Mouse (Mus musculus) heart, embryonic 12.5 days (tissue): ENCODE results near the gene Clcnka. TPM values are rescaled to one million over a fixed set of nuclear protein-coding genes. Genes with fewer than 3 reads are reported as not detected.

ENCODE experiments used
- ATAC-seq: fragments of 200-750 bp; cut with Nextera tagmentation; 2 replicates; pipeline ENCODE4 v1.8.0; 2017; ENCODE audit warnings: moderate TSS enrichment, moderate library complexity; ENCODE audit not compliant: insufficient number of reproducible peaks, low FRiP score
- H3K27ac ChIP-seq: fragments of 300-500 bp; sonication (generic); 2 replicates; pipeline ENCODE4 v1.5.1; 2016; ENCODE audit warnings: mild to moderate bottlenecking, moderate library complexity; ENCODE audit not compliant: poor library complexity, severe bottlenecking
- H3K27me3 ChIP-seq: fragments of 300-500 bp; sonication (generic); replicated peaks from 2 replicates; pipeline ENCODE4 v1.6.1; 2016; ENCODE audit warnings: mild to moderate bottlenecking, moderate library complexity
- H3K36me3 ChIP-seq: fragments of 300-500 bp; sonication (generic); 2 replicates; pipeline ENCODE4 v1.6.1; 2016; ENCODE audit warnings: mild to moderate bottlenecking, moderate library complexity
- H3K4me1 ChIP-seq: fragments of 300-500 bp; sonication (generic); replicated peaks from 2 replicates; pipeline ENCODE4 v1.6.1; 2016; ENCODE audit warnings: mild to moderate bottlenecking
- H3K4me2 ChIP-seq: fragments of 300-500 bp; sonication (generic); 2 replicates; pipeline ENCODE4 v1.6.1; 2016; ENCODE audit warnings: mild to moderate bottlenecking, moderate library complexity
- H3K4me3 ChIP-seq: fragments of 300-500 bp; sonication (generic); 2 replicates; pipeline ENCODE4 v1.5.1; 2016; ENCODE audit warnings: mild to moderate bottlenecking
- H3K9ac ChIP-seq: fragments of 300-500 bp; sonication (generic); 2 replicates; pipeline ENCODE4 v1.6.1; 2016; ENCODE audit warnings: mild to moderate bottlenecking, moderate library complexity
- H3K9me3 ChIP-seq: fragments of 300-500 bp; sonication (generic); replicated peaks from 2 replicates; pipeline ENCODE4 v1.6.1; 2016; ENCODE audit warnings: mild to moderate bottlenecking, moderate library complexity
- WGBS: fragments of 180-500 bp; shearing (Covaris S2); methylation state at CpG from one replicate; pipeline ENCODE4 v1.1.7; 2016; 5-methylcytosine and 5-hydroxymethylcytosine counted together
- polyA plus RNA-seq: library from polyadenylated mRNA; unstranded; fragments of >200 nt; fragmentation: Nextera tagmentation; extraction: Ambion mirVana; gene quantifications from 2 replicates; pipeline ENCODE4 v1.2.1, GENCODE M21; 2016

Clcnka gene
- polyA plus RNA-seq, 1 experiment from 2014 or later: 0.06 TPM

DNA sequence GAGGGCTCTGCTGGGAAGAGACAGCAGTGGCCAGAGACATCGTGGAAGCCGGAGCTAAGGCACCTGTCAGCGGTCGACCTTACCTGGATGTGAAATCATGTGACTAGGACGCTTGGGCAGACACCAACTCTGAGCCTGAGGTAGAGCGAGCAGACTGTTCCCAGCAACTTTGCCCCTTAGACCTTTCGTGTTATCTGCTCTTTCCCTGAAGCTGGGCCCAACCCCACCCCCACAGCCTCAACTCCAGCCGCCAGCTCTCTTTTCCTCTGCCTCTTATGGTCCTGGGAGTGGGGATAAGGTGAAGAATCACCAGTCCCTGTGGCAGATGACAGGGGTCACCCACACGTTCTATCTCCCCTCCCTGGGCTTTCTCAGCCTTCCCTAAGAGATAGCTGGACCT is 22.4 kb upstream of the Clcnka start:
- no peaks in the 10 kb centered on the region for H3K9me3 ChIP-seq
- H3K4me3 ChIP-seq: peak overlapping the region; percentile 57
- H3K9ac ChIP-seq: peak overlapping the region; percentile 70
- H3K4me2 ChIP-seq: peak overlapping the region; percentile 89
- WGBS: 14% methylated on average over 9 of the region's 9 CpGs
- peaks cover 42% of the 10 kb centered on the region for H3K4me1 ChIP-seq
- H3K27me3 ChIP-seq: no peaks in the 10 kb centered on the region
- peaks cover 2% of the 10 kb centered on the region; the same call in 1 of the 2 replicates for H3K36me3 ChIP-seq
- peak overlapping the region; percentile 99 for H3K27ac ChIP-seq
- no peak for ATAC-seq

DNA sequence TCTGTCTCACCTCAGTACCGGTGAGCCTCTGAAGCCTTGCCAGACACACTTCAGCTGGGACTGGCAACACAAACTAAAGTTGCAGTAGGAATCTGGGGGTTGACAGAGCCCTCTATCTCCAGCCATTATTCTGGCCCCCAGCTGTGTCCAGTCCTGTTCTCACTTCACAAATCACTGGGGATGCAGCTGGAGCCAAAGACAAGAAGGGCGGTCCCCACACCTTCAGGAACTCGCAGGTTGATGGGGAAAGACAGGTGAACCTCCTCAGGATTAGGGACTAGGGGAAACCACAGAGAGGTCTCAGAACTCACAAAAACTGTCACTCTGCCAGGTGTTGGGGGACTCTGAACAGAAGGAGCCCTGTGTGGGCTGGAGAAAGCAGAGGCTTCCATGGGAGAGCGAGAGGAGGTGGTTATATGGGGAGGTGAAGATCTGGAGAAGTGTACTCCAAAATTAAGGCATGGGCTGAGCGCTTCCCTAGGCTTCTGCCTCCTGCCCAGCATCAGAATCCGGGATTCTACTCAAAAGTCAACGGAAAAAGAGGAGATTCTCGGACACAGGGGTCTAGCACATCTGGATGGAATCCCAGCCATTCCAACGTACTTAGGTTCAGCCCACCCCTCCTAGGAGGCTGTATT is 21.8 kb upstream of the Clcnka start, which contains the start of gene Hspb7:
Hspb7 (plus strand) TSS at position 588 of the 638 bp plus-strand sequence.
- Histone ChIP-seq H3K9me3 (no peaks in the 10 kb centered on the region), H3K9ac (peak within 1 kb of the TSS; percentile 87), H3K27ac (peak within 1 kb of the TSS; percentile 99), H3K4me3 (peak within 1 kb of the TSS; percentile 57), H3K4me2 (peak within 1 kb of the TSS; percentile 89), H3K36me3 (peaks cover 2% of the 10 kb centered on the region; the same call in 1 of the 2 replicates), H3K27me3 (no peaks in the 10 kb centered on the region), H3K4me1 (peaks cover 42% of the 10 kb centered on the region)
- no peak for ATAC-seq
- 35% methylated on average over 9 of the region's 9 CpGs for WGBS

DNA sequence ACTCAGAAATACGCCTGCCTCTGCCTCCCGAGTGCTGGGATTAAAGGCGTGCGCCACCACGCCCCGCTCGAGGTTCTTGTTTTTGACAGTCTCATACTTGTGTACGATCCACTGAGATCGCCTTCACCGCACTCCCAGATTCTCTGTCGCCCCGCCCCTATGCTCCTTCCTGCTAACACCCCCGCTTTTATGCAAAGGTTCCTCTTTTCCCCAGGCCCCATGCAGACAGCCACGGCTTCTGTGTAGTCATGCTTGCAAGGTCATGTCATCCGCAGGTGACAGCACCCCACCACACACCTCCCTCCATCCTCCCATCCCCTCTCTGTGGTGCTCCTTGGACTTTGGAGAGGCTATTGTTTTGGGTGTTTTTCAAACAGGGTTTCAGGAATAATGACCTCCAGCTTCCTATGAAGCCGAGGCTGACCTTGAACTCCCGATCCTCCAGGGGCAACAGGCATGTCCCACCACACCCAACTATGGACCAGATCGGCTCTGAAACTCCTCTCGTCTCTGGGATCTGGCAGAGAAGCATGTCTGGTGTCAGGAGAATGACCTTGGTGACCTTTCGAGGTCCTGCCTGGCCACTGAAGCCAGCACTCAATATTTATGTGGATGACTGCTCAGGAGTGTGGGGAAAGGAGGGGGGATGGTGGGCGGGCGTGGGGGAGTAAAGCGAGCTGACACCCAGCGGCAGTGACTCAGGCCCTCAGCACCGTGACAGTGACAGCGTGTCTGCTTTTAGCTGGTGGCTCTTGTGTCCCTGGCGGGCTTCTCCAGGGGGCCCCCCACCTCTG is 21.1 kb upstream of the Clcnka start:
- peak overlapping the region; percentile 89 for H3K4me2 ChIP-seq
- peaks cover 2% of the 10 kb centered on the region; the same call in 1 of the 2 replicates for H3K36me3 ChIP-seq
- no peak overlapping the region for H3K4me3 ChIP-seq
- H3K27me3 ChIP-seq: no peaks in the 10 kb centered on the region
- H3K9me3 ChIP-seq: no peaks in the 10 kb centered on the region
- H3K27ac ChIP-seq: peak overlapping the region; percentile 99
- peak; percentile 8; the same call in 1 of the 2 replicates for ATAC-seq
- 50% methylated on average over 27 of the region's 27 CpGs for WGBS
- peak overlapping the region; percentile 70 for H3K9ac ChIP-seq
- peaks cover 36% of the 10 kb centered on the region for H3K4me1 ChIP-seq

DNA sequence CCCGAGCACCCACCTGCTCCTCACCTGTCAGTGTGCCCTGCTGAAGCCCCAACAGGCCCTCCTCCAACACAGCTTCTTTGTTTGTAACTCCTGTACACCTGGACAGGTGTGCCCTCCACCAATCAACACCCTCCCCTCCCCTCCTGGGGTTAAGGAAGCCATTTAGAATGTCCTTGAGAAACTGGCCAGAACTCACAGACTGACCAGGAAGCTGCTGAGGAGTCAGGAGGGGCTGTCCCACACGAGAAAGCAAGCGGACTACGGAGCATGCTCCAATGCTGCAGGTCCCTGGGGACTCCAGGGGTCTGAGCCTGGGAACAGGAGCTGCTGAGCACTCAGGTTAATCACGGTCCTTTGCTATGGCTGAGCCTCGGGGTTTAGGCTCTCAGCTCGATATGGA is 17.4 kb upstream of the Clcnka start, which contains the start of gene Clcnkb:
Clcnkb (minus strand) TSS at position 91 of the 400 bp plus-strand sequence.
- Histone ChIP-seq H3K27me3 (peaks cover 9% of the 10 kb centered on the region; the same call in 1 of the 2 replicates), H3K4me1 (peaks cover 22% of the 10 kb centered on the region), H3K4me3 (no peak within 1 kb of the TSS), H3K36me3 (no peaks in the 10 kb centered on the region), H3K9me3 (no peaks in the 10 kb centered on the region; the same call in 1 of the 2 replicates), H3K4me2 (no peak within 1 kb of the TSS), H3K9ac (no peak within 1 kb of the TSS), H3K27ac (no peak within 1 kb of the TSS)
- WGBS: 58% methylated on average over 7 of the region's 7 CpGs
- ATAC-seq: no peak

DNA sequence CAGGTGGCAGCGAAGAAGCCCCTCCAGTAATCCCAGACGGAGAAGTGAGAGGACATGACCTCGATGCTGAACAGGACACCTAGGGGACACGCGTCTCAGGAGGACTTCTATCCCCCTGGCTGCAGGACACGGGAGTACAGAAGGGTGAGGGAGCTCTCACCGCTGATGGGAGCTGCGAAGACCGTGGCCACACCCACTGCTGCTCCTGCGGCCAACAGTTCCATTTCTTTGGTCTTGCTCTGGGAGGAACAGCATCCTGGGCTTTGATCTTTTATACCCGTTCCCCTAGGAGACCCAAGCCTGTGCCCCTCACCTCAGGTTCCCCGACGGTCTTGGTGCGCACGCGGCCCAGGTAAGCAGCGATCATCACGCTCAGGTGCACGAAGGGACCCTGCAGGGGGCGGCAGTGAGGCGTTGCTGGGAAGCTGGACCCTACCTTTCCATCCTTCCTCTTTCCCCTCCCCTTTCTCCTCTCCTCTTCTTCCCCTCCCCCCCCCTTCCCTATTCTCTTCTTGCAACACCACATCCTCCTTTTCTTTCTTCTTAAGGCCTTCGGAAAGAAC is 13.0 kb upstream of the Clcnka start:
- Histone ChIP-seq H3K4me1 (peaks cover 20% of the 10 kb centered on the region), H3K4me2 (peak overlapping the region; percentile 39; the same call in 1 of the 2 replicates)

DNA sequence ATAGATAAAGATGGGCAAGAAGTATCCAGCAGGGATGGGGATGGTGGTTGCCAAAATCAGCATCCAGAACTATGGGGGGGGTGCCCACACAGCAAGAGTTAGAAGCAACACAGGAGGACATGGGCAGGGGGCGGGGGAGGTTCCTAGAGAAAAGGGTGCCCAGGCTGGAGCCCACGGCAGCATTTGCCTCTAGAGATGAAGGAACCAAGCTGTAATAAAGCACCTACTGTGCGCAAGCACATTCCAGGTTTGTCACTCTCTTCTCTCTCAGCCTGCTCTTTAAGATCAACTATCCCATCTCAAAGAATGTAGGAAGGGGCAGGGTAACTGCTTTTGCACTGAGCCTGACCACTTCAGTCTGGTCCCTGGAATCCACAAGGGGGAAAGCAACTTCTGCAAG is 10.1 kb upstream of the Clcnka start:
- Histone ChIP-seq H3K4me1 (peaks cover 25% of the 10 kb centered on the region), H3K9ac (no peak overlapping the region), H3K36me3 (no peaks in the 10 kb centered on the region), H3K4me2 (no peak overlapping the region), H3K27me3 (peaks cover 18% of the 10 kb centered on the region; the same call in 1 of the 2 replicates), H3K9me3 (no peaks in the 10 kb centered on the region; the same call in 1 of the 2 replicates), H3K4me3 (no peak overlapping the region), H3K27ac (no peak overlapping the region)
- no peak for ATAC-seq
- 91% methylated on average over 3 of the region's 3 CpGs for WGBS

More for the DNA sequence above, 13.0 kb upstream of the Clcnka start:
- H3K27me3 ChIP-seq: peaks cover 18% of the 10 kb centered on the region; the same call in 1 of the 2 replicates
- H3K27ac ChIP-seq: no peak overlapping the region
- H3K36me3 ChIP-seq: no peaks in the 10 kb centered on the region
- no peaks in the 10 kb centered on the region; the same call in 1 of the 2 replicates for H3K9me3 ChIP-seq
- no peak overlapping the region for H3K4me3 ChIP-seq
- 18% methylated on average over 22 of the region's 22 CpGs for WGBS
- ATAC-seq: no peak
- H3K9ac ChIP-seq: no peak overlapping the region

DNA sequence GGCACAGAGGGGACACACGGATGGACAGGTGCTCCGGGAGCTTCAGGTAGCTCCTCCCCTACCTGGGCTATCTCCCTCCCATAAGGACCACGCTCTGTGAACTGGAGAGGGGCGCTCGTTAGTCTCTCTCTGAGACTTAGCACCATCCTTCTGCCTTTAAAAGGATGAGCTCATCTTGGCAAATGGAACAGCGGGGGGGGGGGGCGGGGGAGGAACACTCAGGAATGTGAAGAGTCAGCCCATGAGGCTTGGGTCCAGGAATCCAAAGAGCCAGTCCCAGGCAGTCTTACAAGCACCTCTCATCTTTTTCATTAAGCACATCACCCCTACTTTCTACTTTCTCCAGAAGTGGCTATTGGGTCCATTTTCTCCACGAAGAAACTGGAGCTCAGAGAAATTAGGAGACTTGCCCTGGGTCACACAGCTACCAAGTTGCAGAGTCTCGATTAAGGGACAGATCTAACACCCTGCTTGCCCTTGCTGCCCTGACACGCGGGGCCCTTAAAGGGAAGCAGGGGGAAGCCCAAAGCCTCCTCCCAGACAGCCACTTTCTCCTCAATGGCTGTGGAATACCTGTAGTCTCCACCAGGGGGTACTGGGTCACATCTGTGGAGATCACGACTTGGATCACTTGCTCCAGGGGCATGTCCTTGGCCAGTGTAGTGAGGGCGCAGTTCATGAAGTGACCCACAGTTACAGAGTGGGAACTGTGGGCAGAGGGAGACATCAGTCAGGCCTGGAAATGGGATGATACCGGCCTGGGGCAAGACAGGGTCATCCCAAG is 8.2 kb upstream of the Clcnka start:
- peak overlapping the region; percentile 48; the same call in 1 of the 2 replicates for H3K9ac ChIP-seq
- peak; percentile 49; the same call in 1 of the 2 replicates for ATAC-seq
- peaks cover 14% of the 10 kb centered on the region; the same call in 1 of the 2 replicates for H3K27me3 ChIP-seq
- WGBS: 25% methylated on average over 14 of the region's 14 CpGs
- H3K4me1 ChIP-seq: peaks cover 25% of the 10 kb centered on the region
- H3K9me3 ChIP-seq: no peaks in the 10 kb centered on the region
- H3K4me2 ChIP-seq: peak overlapping the region; percentile 30; the same call in 1 of the 2 replicates
- peak overlapping the region; percentile 19; the same call in 1 of the 2 replicates for H3K27ac ChIP-seq
- no peaks in the 10 kb centered on the region for H3K36me3 ChIP-seq
- H3K4me3 ChIP-seq: no peak overlapping the region

DNA sequence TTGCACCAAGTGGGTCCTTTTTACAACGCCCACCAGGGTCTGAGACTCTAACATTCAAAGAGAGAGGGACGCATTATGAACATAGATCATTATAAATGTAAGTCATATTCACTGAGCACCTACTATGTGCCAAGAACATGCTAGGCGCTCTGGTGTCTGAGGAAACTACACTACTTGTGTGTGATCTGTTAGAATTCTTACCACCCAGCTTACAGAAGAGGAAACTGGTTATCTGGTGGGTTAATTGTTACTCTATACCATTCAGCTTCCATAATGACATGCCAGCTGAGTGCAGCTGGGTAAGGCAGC is 6.7 kb upstream of the Clcnka start:
- H3K4me2 ChIP-seq: no peak overlapping the region
- 0 out of 2 replicates have a peak, but pooled peaks cover 7% of the 10 kb centered on the region for H3K27me3 ChIP-seq
- no peaks in the 10 kb centered on the region for H3K36me3 ChIP-seq
- no peaks in the 10 kb centered on the region for H3K9me3 ChIP-seq
- H3K4me1 ChIP-seq: peaks cover 21% of the 10 kb centered on the region
- no peak overlapping the region for H3K4me3 ChIP-seq
- WGBS: 85% methylated on average over 3 of the region's 3 CpGs
- ATAC-seq: no peak
- no peak overlapping the region for H3K27ac ChIP-seq
- H3K9ac ChIP-seq: no peak overlapping the region

DNA sequence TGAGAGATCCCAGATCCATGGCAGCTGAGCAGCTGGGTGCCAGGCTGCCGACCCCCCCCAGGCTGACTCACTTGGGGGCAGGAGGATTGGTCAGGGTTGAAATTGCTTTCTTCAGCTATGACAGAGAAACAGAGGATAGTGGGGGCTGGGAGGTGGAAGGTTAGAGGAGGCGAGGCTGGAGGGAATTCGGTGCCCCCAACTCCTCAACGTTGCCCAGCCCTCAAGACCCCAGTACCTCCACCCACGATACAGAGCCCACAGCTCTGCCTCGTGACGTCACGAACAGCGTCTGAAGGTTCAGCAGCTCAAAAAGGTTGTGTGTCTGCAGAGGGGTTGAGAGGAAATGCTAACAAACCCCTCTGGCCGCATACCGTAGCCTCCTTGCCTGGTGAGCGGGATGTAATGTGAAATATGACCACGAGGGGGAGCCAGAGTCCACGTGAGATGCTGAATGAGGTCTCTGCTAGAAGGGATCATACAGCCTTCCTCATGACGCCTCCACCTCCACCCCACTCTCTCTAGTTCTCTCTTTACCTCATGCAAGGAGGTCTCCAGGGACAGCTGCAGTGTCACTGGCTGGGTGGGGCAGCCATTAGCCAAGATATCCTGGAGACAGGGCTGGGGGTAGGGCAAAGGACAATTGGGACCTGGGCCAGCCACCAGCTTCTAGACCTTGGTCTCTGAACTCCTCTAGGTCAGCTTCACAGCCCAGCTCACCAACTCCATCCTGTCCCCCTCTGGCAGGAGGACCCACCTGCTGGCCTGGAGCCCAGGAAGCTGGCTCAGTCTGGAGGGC is 6.2 kb upstream of the Clcnka start:
- WGBS: 10% methylated on average over 15 of the region's 15 CpGs
- H3K9ac ChIP-seq: peak overlapping the region; percentile 57
- H3K4me3 ChIP-seq: no peak overlapping the region
- H3K36me3 ChIP-seq: no peaks in the 10 kb centered on the region
- H3K27ac ChIP-seq: no peak overlapping the region
- no peaks in the 10 kb centered on the region for H3K9me3 ChIP-seq
- peaks cover 21% of the 10 kb centered on the region for H3K4me1 ChIP-seq
- H3K27me3 ChIP-seq: 0 out of 2 replicates have a peak, but pooled peaks cover 6% of the 10 kb centered on the region
- peak overlapping the region; percentile 53 for H3K4me2 ChIP-seq
- peak; percentile 26; the same call in 1 of the 2 replicates for ATAC-seq

DNA sequence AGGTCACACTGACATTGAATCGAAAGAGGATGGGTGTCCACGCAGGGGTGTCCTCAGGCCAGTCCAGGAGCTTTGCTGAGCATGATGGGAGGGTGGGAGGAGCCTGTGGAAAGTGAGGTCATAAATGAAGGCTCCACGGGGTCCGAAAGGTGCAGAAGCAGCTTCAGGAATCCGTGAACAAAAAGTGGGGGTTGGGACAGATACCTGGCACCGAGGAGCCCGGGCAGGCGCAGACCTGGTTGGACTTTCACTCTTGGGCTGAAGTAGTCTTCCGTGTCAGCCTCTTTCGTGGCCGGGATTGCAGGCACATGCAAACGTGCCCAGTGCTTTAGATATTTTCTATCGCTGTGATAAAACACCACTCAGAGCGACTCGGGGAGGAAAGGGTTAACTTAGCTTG is 1.6 kb upstream of the Clcnka start:
- WGBS: 78% methylated on average over 15 of the region's 15 CpGs

More for the DNA sequence above, 1.6 kb upstream of the Clcnka start:
- no peak overlapping the region for H3K4me3 ChIP-seq
- H3K9me3 ChIP-seq: no peaks in the 10 kb centered on the region
- H3K9ac ChIP-seq: no peak overlapping the region
- ATAC-seq: no peak
- H3K27me3 ChIP-seq: peaks cover 32% of the 10 kb centered on the region
- no peak overlapping the region for H3K4me2 ChIP-seq
- peaks cover 2% of the 10 kb centered on the region for H3K4me1 ChIP-seq
- H3K27ac ChIP-seq: no peak overlapping the region
- H3K36me3 ChIP-seq: no peaks in the 10 kb centered on the region
